ENCODE assay signal across 8 mouse cellular contexts in genomic region chr5:75151146-75151900, GRCm38 (mm10). TPM values are rescaled to one million over a fixed set of nuclear protein-coding genes. Genes with fewer than 3 reads are reported as not detected.
DNase-seq lines count a peak whose midpoint lies in the region; ATAC-seq and TF ChIP-seq lines count a peak whose summit lies in the region.

No protein-coding gene starts in this region.

- under 1% methylated on average over 35 of the region's 35 CpGs for WGBS in forebrain, embryonic 12.5 days

- peaks cover 68% of the 10 kb centered on the region for H3K4me1 ChIP-seq in forebrain, embryonic 12.5 days
- H3K4me1 ChIP-seq in testis, adult 2 months (ENCODE audit: control insufficient read depth, insufficient read depth, low read length), result peaks cover 27% of the 10 kb centered on the region

- ATAC-seq in frontal cortex, adult (ENCODE audit: low TSS enrichment), result no peak
- no peak for ATAC-seq in forebrain, embryonic 12.5 days (ENCODE audit: low FRiP score)

- H3K27me3 ChIP-seq in forebrain, embryonic 12.5 days, result peaks cover 93% of the 10 kb centered on the region
- peaks cover 7% of the 10 kb centered on the region; the same call in 1 of the 2 replicates for H3K27me3 ChIP-seq in testis, adult 2 months (ENCODE audit: control insufficient read depth, insufficient read depth, low read length)

- DNase-seq in frontal cortex, postnatal 36 days (ENCODE audit: low spot score in 2 of 2), result peak; percentile 35 to 40
- DNase-seq in adrenal gland, adult 2 months, result peak; percentile 63
- peak; percentile 88 to 90 for DNase-seq in heart, postnatal 10 days
- DNase-seq in kidney, postnatal 36 days, result peak; percentile 68 to 84
- peak; percentile 87 for DNase-seq in mesoderm, embryonic 11.5 days (ENCODE audit: low read depth, low spot score)

- peak overlapping the region; percentile 38 for H3K4me2 ChIP-seq in forebrain, embryonic 12.5 days

- H3K9ac ChIP-seq in forebrain, embryonic 12.5 days, result peak overlapping the region; percentile 25; the same call in 1 of the 2 replicates

- peak; percentile 57; the same call in 1 of the 2 replicates for TF ChIP-seq CTCF in testis, adult 2 months (IDR thresholded peaks at IDR 0.05; ENCODE audit: control insufficient read depth, insufficient read depth, insufficient replicate concordance, low read depth, low read length)

- peak overlapping the region; percentile 25 for H3K4me3 ChIP-seq in forebrain, embryonic 12.5 days (replicated peaks)
- H3K4me3 ChIP-seq in testis, adult 2 months (ENCODE audit: control insufficient read depth, low read depth, low read length), result peak overlapping the region; percentile 2

- no peaks in the 10 kb centered on the region for H3K9me3 ChIP-seq in forebrain, embryonic 12.5 days

- no peaks in the 10 kb centered on the region for H3K36me3 ChIP-seq in forebrain, embryonic 12.5 days (replicated peaks)
- H3K36me3 ChIP-seq in testis, adult 2 months (ENCODE audit: control insufficient read depth, insufficient read depth, low read length), result no peaks in the 10 kb centered on the region

- no peak overlapping the region for H3K27ac ChIP-seq in forebrain, embryonic 12.5 days
- no peak overlapping the region for H3K27ac ChIP-seq in testis, adult 2 months (ENCODE audit: control insufficient read depth, insufficient read depth, low read depth, low read length)

- intact Hi-C loops in heart, postnatal 10 days (cut with DNase I), result loop anchor here (2.0 to 5.0 kb wide), 3 partner anchors 191 to 1389 kb away; no protein-coding TSS in a partner anchor

- no peak for TF ChIP-seq POLR2A in testis, adult 2 months (IDR thresholded peaks at IDR 0.05; ENCODE audit: control insufficient read depth, low read depth, low read length)

RNA-seq across cellular contexts. Expression of gene Pdgfra, which starts 0.8 kb away (rescaled TPM):
- 10 to 100 TPM; 30.2 to 41.5 TPM for total RNA-seq in adrenal gland, adult 2 months (2021)
- polyA plus RNA-seq in adrenal gland, adult 2 months (2012; rRNA removed), result 4.5 and 5.0 TPM in 2 replicates
- 15.7 and 18.9 TPM in 2 replicates for polyA plus RNA-seq in forebrain, embryonic 12.5 days (2016; fragmentation: Nextera tagmentation; extraction: Ambion mirVana)
- 10 to 100 TPM; 43.3 to 51.1 TPM for total RNA-seq in heart, postnatal 10 days (2021)
- polyA plus RNA-seq in testis, adult 2 months (2012; rRNA removed), result 3.9 TPM in 2 replicates

Comparison
In these comparisons a context has a peak if more than half of its experiments do, and no peak if none do; other contexts are left out.
1. DNase-seq: peak in every context shown above with its lines; median percentile 89 in heart, postnatal 10 days; 87 in mesoderm, embryonic 11.5 days; 76 in kidney, postnatal 36 days; 63 in adrenal gland, adult 2 months; 38 in frontal cortex, postnatal 36 days.